8 mouse cellular contexts compared by ENCODE assay signal in genomic region chr7:27541922-27542321, GRCm38 (mm10). TPM values are rescaled to one million over a fixed set of nuclear protein-coding genes. Genes with fewer than 3 reads are reported as not detected.
DNase-seq lines count a peak whose midpoint lies in the region; ATAC-seq and TF ChIP-seq lines count a peak whose summit lies in the region.

No protein-coding gene starts in this region.

- H3K36me3 ChIP-seq in neural tube, embryonic 11.5 days (ENCODE audit: control insufficient read depth, insufficient read depth, low read length), result peaks cover 2% of the 10 kb centered on the region; the same call in 1 of the 2 replicates
- H3K36me3 ChIP-seq in limb, embryonic 11.5 days (ENCODE audit: control insufficient read depth, insufficient read depth, low read length), result no peaks in the 10 kb centered on the region; the same call in 1 of the 2 replicates

- H3K27me3 ChIP-seq in cerebellum, adult 2 months (ENCODE audit: control insufficient read depth, insufficient read depth, low read length), result no peaks in the 10 kb centered on the region
- no peaks in the 10 kb centered on the region for H3K27me3 ChIP-seq in neural tube, embryonic 11.5 days (ENCODE audit: control insufficient read depth, insufficient read depth, low read length)
- H3K27me3 ChIP-seq in limb, embryonic 11.5 days (ENCODE audit: control insufficient read depth, insufficient read depth, low read length), result no peaks in the 10 kb centered on the region

- DNase-seq in cerebellum, adult 2 months, result no peak
- no peak for DNase-seq in cerebellum, adult 11 months
- no peak for DNase-seq in neural tube, embryonic 11.5 days (ENCODE audit: low spot score)
- no peak for DNase-seq in neural tube, embryonic 10.5 days (ENCODE audit: extremely low spot score, low spot score)
- DNase-seq in limb, embryonic 11.5 days (ENCODE audit: low spot score), result no peak
- no peak for DNase-seq in right cerebral cortex, postnatal 4 days
- no peak for DNase-seq in testis, postnatal 14 days (ENCODE audit: low spot score)

- H3K4me1 ChIP-seq in cerebellum, adult 2 months (ENCODE audit: control insufficient read depth, insufficient read depth, low read length), result peaks cover 14% of the 10 kb centered on the region; the same call in 1 of the 2 replicates
- no peaks in the 10 kb centered on the region for H3K4me1 ChIP-seq in neural tube, embryonic 11.5 days (ENCODE audit: control insufficient read depth, insufficient read depth, low read length)
- H3K4me1 ChIP-seq in limb, embryonic 11.5 days (ENCODE audit: control insufficient read depth, insufficient read depth, low read length), result no peaks in the 10 kb centered on the region
- peaks cover 18% of the 10 kb centered on the region for H3K4me1 ChIP-seq in olfactory bulb, adult 2 months (ENCODE audit: control insufficient read depth, insufficient read depth, low read length)

- 72% methylated on average over 5 of the region's 5 CpGs for WGBS in cerebellum, adult 2 months
- WGBS in neural tube, embryonic 11.5 days, result 59% methylated on average over 5 of the region's 5 CpGs
- WGBS in limb, embryonic 11.5 days, result 63% methylated on average over 5 of the region's 5 CpGs
- 24% methylated on average over 5 of the region's 5 CpGs for WGBS in olfactory bulb, adult 2 months

- H3K9me3 ChIP-seq in neural tube, embryonic 11.5 days (ENCODE audit: control insufficient read depth, low read length), result no peaks in the 10 kb centered on the region
- H3K9me3 ChIP-seq in limb, embryonic 11.5 days (ENCODE audit: control insufficient read depth, low read length), result no peaks in the 10 kb centered on the region

- no peak overlapping the region for H3K27ac ChIP-seq in cerebellum, adult 2 months (ENCODE audit: insufficient read depth, low read length)
- no peak overlapping the region for H3K27ac ChIP-seq in neural tube, embryonic 11.5 days (ENCODE audit: low read depth, low read length)
- no peak overlapping the region for H3K27ac ChIP-seq in limb, embryonic 11.5 days (replicated peaks; ENCODE audit: low read depth, low read length)
- H3K27ac ChIP-seq in olfactory bulb, adult 2 months (ENCODE audit: insufficient read depth, low read depth, low read length), result peak overlapping the region; percentile 68

- H3K4me2 ChIP-seq in neural tube, embryonic 11.5 days (ENCODE audit: low read depth), result peak overlapping the region; percentile 56
- peak overlapping the region; percentile 77 for H3K4me2 ChIP-seq in limb, embryonic 11.5 days (ENCODE audit: low read depth, severe bottlenecking)

- no peak for TF ChIP-seq POLR2A in cerebellum, adult 2 months (IDR thresholded peaks at IDR 0.05; ENCODE audit: borderline replicate concordance, insufficient read depth, low read length)
- TF ChIP-seq POLR2A in olfactory bulb, adult 2 months (IDR thresholded peaks at IDR 0.05; ENCODE audit: insufficient read depth, low read depth, low read length), result no peak

- no peak for TF ChIP-seq CTCF in cerebellum, adult 2 months (IDR thresholded peaks at IDR 0.05; ENCODE audit: borderline replicate concordance, insufficient read depth, low read depth, low read length)
- TF ChIP-seq CTCF in olfactory bulb, adult 2 months (IDR thresholded peaks at IDR 0.05; ENCODE audit: insufficient read depth, low read depth, low read length), result no peak

- no peak for ATAC-seq in neural tube, embryonic 11.5 days (ENCODE audit: insufficient read depth, low FRiP score, low TSS enrichment)
- ATAC-seq in limb, embryonic 11.5 days (ENCODE audit: insufficient number of reproducible peaks, low FRiP score, low TSS enrichment, low read depth), result no peak

- peak overlapping the region; percentile 92 for H3K4me3 ChIP-seq in cerebellum, adult 2 months (replicated peaks; ENCODE audit: insufficient read depth, low read depth, low read length)
- H3K4me3 ChIP-seq in neural tube, embryonic 11.5 days (ENCODE audit: low read depth, low read length), result peak overlapping the region; percentile 43
- H3K4me3 ChIP-seq in limb, embryonic 11.5 days (ENCODE audit: low read depth, low read length), result peak overlapping the region; percentile 43
- peak overlapping the region; percentile 70 for H3K4me3 ChIP-seq in olfactory bulb, adult 2 months (ENCODE audit: insufficient read depth, low read depth, low read length)

- peak overlapping the region; percentile 62; the same call in 1 of the 2 replicates for H3K9ac ChIP-seq in neural tube, embryonic 11.5 days (ENCODE audit: low read length)
- H3K9ac ChIP-seq in limb, embryonic 11.5 days (ENCODE audit: low read length), result no peak overlapping the region; the same call in 1 of the 2 replicates

RNA-seq across cellular contexts. Expression of gene Pld3, which starts 11.1 kb away (rescaled TPM):
- 220 and 242 TPM in 2 replicates for polyA plus RNA-seq in cerebellum, adult 2 months (2012; rRNA removed)
- 72.0 and 73.9 TPM in 2 replicates for polyA plus RNA-seq in neural tube, embryonic 11.5 days (2014; fragmentation: Nextera tagmentation; extraction: Ambion mirVana)
- polyA plus RNA-seq in limb, embryonic 11.5 days (2014; fragmentation: Nextera tagmentation; extraction: Ambion mirVana), result 49.1 and 53.2 TPM in 2 replicates
- polyA plus RNA-seq in olfactory bulb, adult 2 months (2012; ENCODE audit: insufficient read depth, insufficient read length, low replicate concordance, missing spikeins), result not detected in 2 replicates

RNA-seq across cellular contexts. Expression of gene 2310022A10Rik, which starts 11.1 kb away (rescaled TPM):
- 45.7 and 46.2 TPM in 2 replicates for polyA plus RNA-seq in cerebellum, adult 2 months (2012; rRNA removed)
- polyA plus RNA-seq in neural tube, embryonic 11.5 days (2014; fragmentation: Nextera tagmentation; extraction: Ambion mirVana), result 28.4 and 28.9 TPM in 2 replicates
- polyA plus RNA-seq in limb, embryonic 11.5 days (2014; fragmentation: Nextera tagmentation; extraction: Ambion mirVana), result 32.1 and 32.4 TPM in 2 replicates
- polyA plus RNA-seq in olfactory bulb, adult 2 months (2012; ENCODE audit: insufficient read depth, insufficient read length, low replicate concordance, missing spikeins), result not detected in 2 replicates

RNA-seq across cellular contexts. Expression of gene Hipk4, which starts 18.9 kb away (rescaled TPM):
- 0.20 and 0.21 TPM in 2 replicates for polyA plus RNA-seq in cerebellum, adult 2 months (2012; rRNA removed)
- 0.30 and 0.50 TPM in 2 replicates for polyA plus RNA-seq in neural tube, embryonic 11.5 days (2014; fragmentation: Nextera tagmentation; extraction: Ambion mirVana)
- polyA plus RNA-seq in limb, embryonic 11.5 days (2014; fragmentation: Nextera tagmentation; extraction: Ambion mirVana), result 0.45 and 0.72 TPM in 2 replicates
- polyA plus RNA-seq in olfactory bulb, adult 2 months (2012; ENCODE audit: insufficient read depth, insufficient read length, low replicate concordance, missing spikeins), result not detected in 2 replicates

RNA-seq across cellular contexts. Expression of gene Prx, which starts 42.8 kb away (rescaled TPM):
- 0.34 and 0.43 TPM in 2 replicates for polyA plus RNA-seq in cerebellum, adult 2 months (2012; rRNA removed)
- 0.99 and 1.3 TPM in 2 replicates for polyA plus RNA-seq in neural tube, embryonic 11.5 days (2014; fragmentation: Nextera tagmentation; extraction: Ambion mirVana)
- polyA plus RNA-seq in limb, embryonic 11.5 days (2014; fragmentation: Nextera tagmentation; extraction: Ambion mirVana), result 1.5 and 2.1 TPM in 2 replicates
- not detected in 2 replicates for polyA plus RNA-seq in olfactory bulb, adult 2 months (2012; ENCODE audit: insufficient read depth, insufficient read length, low replicate concordance, missing spikeins)

RNA-seq across cellular contexts. Expression of gene Akt2, which starts 49.4 kb away (rescaled TPM):
- 106 and 119 TPM in 2 replicates for polyA plus RNA-seq in cerebellum, adult 2 months (2012; rRNA removed)
- 72.0 and 72.9 TPM in 2 replicates for polyA plus RNA-seq in neural tube, embryonic 11.5 days (2014; fragmentation: Nextera tagmentation; extraction: Ambion mirVana)
- polyA plus RNA-seq in limb, embryonic 11.5 days (2014; fragmentation: Nextera tagmentation; extraction: Ambion mirVana), result 83.9 and 85.7 TPM in 2 replicates
- not detected in 2 replicates for polyA plus RNA-seq in olfactory bulb, adult 2 months (2012; ENCODE audit: insufficient read depth, insufficient read length, low replicate concordance, missing spikeins)

Comparison
In these comparisons a context has a peak if more than half of its experiments do, and no peak if none do; other contexts are left out.
1. RNA of gene Pld3, which starts 11.1 kb away (polyA plus RNA-seq): 220 to 242 TPM in cerebellum, adult 2 months, 72.0 to 73.9 TPM in neural tube, embryonic 11.5 days and 49.1 to 53.2 TPM in limb, embryonic 11.5 days; not detected in olfactory bulb, adult 2 months; every median in the first group is over 10 times any median in the second.
2. RNA of gene 2310022A10Rik, which starts 11.1 kb away (polyA plus RNA-seq): 45.7 to 46.2 TPM in cerebellum, adult 2 months, 32.1 to 32.4 TPM in limb, embryonic 11.5 days and 28.4 to 28.9 TPM in neural tube, embryonic 11.5 days; not detected in olfactory bulb, adult 2 months; every median in the first group is over 10 times any median in the second.
3. Peak in every context shown above with its lines, with median percentiles within 50 percentile points of each other: H3K4me3 ChIP-seq.